Mouse (Mus musculus) A20 (cell line): Measurements from ENCODE around the gene Fermt1.

Experiments used
- DNase-seq: peaks from one replicate; pipeline ENCODE4 v3.0.0-alpha.2; 2011; ENCODE audit warnings: low read depth, low spot score

The Fermt1 gene

DNA sequence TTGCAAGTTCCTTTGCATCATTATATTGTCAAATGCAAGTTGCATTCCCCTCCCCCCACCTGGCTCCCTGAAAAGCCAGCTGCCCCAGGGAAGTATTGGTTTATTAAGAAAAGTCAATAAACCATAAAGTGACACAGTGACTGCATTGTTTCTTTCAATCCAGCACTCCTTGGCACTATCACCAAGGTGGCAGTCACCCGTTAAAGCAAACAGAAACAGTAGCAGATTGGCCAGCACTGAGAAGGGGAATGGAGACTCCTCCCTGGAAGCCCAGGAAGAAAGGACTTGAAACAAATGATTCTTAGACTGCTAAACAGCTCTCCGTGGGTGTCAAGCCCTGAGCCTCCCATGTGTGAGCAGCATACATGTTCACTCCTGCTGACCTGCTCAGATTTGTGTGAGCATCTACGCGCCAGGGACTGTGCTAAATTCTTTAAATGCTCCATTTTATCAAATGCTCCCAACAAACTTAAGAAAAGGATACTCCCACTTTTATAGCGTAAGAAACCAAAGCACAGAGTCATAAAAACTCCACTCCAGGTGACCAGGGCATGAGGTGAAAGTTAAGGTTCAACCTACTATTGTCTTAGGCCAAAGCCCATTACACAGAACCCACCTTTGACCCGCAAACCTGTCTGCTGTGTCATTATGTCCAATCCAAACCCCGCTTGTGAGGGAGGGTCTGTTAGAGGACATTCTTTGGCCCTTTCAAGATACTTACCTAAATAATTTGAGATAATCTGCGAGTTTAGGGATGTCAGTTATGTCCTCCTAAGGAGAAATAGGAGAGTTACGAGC is 23.4 kb downstream of the Fermt1 start:
- no peak for DNase-seq

DNA sequence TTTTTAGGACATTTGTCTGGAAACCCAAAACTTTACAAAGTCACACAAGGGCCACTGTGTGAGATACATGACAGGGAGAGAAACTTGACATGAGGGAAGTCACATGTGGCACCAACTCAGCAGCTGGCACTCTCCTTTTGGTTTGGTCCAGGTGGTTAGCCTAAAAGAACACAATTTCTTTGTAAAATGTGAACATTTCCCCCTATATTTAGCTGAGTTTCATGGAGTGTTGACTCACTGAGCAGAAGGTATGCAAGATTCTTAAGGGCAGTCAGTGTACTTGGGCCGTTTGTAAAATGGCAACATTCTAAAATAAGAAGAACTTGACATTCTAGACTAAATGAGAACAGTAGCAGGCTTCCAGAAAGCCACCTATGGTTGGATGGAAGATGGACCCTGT is 30.9 kb downstream of the Fermt1 start:
- no peak for DNase-seq

DNA sequence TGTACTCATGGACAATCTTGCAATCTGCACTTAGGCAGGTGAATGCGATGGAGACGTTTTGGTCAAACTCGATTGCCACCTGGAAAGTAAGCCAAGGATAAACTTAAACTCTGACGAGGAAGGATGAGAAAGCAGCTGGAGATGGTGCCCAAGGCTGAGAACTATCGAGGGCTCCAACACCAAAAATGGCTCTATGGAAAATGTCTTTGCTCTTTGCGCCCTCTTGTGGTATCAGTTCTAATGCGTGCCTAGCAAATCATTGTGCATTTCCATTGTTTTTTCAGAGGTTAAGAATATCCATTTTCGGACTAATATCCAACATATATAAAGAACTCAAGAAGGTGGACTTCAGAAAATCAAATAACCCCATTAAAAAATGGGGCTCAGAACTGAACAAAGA is 38.9 kb downstream of the Fermt1 start:
- peak; percentile 51 for DNase-seq

DNA sequence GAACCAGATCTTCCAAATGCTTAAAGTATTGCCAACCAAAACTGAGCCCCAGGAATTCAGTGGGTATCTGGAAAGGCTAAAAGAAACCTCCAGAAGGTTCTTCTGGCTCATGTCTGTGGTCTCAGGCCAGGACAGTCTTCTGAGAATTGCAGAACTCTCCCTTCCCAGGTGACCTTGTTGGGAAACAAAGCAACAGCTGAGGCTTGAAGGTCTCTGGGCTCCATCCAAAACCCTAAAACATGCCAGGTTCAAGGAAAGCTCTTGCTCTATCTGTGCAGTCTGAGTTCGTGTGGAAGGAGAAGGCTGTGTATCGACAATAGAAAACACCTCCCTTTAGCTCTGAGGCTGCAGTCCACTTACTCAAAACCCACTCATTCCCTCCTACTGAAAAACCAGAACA is 40.7 kb downstream of the Fermt1 start:
- no peak for DNase-seq

DNA sequence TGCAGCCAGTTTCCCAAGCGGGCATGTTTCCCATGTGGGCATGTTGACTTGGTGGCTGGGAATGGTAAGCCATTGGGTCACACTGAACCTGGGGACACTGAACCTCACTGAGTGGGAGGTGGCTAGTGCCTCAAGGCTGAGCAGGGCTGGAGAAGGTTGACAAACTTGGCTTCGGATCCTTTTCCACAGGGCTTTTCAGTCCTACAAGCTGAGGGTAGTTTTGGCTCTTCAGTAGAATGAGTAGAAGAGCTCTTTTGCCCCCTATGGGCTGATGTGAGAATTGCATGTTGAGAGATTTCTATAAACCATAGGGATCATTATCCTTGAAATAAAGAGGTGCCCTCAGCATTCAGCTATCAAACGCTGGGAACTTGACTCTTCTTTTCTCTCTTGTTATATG is 42.2 kb downstream of the Fermt1 start:
- peak; percentile 53 for DNase-seq

DNA sequence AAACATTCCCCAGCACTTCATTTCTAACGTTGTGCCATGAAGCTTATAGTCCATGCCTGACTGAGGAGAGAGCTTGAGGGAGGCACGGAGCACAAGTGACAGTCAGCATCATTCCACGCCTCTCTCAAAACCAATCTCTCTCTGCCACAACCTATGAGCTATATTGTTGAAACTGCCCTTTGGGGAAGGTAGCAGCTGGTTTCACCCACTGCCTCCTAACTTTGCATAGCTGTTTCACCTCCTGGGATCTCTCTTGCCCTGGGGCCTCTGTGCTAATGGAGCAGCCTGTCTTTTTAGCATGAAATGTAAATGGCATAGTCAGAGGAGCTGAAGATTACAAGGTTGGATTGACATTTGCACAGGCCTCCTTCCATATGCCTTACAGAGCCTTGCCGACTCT is 43.6 kb downstream of the Fermt1 start:
- no peak for DNase-seq

DNA sequence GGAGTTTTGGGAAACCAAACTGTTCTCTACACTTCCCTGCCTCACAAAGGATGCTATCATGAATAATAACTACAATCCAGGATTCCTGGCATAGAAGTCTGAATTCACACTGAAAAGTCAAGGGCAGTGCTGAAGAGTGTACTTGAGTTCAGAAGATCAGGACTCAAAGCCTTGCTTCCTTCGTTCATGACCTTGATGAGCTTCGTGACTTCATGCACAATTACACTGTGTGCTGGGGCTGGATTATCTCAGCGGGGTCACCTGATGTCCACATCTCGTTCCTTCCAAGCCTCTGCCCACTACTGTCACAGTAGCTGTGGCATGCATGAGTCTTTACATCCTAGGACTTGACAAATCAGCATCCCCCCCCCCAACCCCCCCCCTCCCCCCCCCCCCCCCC is 44.1 kb downstream of the Fermt1 start:
- no peak for DNase-seq

DNA sequence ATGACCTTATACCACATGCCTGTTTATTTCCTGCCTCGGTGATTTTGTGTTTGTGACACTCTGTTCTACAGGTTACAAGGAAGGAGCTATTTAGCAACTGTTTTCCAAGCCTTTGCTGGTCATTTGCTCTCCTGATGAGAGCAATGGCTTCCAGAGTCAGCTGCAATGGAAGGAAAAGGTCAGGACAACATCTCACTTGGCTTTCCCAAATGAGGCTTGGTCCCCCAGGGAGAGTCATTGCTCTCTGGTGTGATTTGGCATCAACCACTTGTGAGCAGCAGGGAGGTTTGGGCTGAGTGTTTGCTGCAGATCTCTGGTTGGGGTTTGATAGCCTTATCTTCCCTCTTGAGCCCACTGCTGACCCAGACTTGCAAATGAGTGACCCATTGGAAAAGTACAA is 45.1 kb downstream of the Fermt1 start:
- DNase-seq = no peak

DNA sequence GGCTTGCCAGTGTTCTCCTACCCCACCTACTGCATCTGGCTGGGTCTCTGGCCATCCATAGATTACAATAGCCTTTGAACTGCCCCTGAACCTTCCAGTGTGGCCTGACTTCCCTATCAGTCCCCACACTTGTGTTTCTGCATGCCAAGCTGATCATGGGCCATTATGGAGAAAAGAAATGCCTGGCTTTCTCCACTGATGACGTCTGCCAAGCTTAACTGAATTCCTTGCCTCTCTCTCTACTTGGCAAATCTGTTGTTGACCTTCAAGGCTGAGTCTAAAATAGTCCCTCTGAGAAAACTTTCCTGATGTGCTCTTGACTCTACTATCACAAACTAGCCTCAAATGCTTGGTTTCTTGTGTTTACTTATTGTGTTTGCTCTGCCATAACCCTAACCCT is 47.5 kb downstream of the Fermt1 start:
- no peak for DNase-seq

DNA sequence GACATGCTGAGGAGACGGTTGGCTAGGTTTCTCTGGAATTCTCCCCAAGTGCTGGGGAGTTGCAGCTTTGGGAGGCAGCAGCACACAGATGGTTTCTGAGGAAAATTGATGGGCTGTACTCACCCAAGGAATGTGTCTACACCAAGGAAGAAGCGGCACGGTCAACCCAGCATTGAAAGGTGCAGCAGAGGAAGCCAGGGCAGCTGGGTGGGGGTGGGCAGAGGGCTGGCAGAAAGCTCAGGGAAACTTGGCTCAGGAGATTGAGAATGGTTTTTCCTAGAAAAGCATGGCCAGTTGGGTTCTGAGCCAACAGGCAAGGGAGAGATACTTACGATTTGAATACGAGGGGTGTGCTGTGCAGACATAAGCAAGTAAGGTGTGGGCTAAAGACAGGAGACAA is 51.9 kb downstream of the Fermt1 start:
- DNase-seq = no peak

DNA sequence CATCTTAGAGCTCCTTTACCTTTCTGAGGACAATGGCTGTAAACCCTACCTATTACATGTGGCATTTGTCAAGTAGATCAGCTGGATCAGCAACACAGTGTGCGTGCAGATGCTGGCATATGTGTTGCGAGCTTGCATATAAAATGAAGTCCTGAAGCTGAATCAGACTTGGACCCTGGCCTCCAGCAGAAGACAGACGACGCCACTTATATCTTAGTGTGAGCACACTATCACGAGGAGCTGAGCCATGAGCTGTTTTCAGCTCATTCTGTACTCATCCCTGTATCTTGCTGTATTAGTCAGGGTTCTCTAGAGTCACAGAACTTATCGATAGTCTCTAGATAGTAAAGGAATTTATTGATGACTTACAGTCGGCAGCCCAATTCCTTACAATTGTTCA is 60.4 kb downstream of the Fermt1 start:
- DNase-seq = no peak

DNA sequence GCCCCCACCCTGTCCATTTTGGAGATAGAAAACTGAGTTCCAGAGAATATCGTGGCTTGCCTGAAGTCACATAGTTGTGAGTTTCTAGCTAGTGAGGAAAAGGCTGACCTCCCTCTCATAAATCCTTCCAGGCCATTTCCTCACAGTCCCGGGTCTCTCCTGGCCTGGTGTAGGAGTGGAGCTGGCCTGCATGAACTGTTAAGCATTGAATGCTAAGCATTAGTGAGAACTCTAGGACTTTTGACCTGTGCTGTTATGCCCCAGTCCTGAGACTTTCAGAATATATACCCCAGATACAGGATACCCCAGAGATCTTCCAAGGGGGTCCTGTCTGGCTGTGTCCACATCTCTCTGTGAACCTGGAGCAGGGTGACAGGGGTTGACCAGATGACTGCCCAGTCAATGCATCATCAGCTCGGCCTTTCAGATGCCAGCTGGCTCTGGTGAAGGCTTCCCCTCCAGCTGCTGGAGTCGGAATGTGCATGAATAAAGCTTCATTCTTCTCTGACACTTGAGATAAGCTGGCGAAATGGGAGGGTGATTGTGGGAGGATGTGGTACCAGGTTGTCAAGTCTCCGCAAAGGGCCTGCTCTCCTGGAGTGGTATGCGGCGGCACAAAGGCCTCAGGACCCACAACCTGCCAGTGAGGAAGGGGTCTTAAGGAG is 61.3 kb downstream of the Fermt1 start:
- DNase-seq = no peak

DNA sequence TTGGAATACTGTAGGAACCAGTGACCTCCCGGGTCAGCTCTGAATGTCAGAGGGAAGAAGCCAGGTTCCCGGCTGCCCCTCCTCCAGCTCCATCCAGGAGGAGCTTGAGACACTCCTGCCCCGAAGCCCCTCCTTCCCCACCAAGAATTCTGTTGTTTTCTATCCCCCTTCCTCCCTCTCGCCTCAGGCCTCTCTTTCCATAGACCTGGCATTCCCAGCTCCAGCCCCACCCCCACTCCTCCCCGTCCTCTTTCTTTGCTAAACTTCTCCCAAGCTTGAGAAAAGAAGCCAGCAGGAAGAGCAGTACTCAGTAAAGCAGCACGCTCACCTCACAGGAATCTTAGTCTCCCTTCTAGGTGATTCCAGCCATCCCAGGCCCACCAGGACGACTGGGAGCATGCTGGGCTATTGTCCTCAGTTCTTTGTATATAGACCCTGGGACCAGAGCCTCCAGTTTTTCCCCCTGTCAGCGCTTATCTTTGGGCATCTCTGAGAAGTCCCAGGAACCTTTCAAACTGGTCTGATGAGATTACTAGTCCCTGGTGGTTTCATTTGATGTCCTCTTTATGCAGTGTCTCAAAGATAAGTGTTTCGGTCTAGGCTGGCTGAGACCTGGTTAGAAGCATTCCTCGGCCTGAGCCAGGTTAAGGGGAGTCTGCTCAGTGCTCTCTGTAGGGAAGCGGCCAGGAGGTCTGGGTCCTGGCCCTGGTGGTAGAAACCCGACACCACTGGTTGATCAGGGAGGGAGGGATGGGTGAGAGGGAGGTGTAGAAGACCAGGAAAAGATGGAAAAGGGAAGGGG is 64.7 kb downstream of the Fermt1 start, which contains the start of gene Lrrn4:
TSS of gene Lrrn4 (minus strand) at position 48 of the 802 bp plus-strand sequence.
- no peak for DNase-seq

DNA sequence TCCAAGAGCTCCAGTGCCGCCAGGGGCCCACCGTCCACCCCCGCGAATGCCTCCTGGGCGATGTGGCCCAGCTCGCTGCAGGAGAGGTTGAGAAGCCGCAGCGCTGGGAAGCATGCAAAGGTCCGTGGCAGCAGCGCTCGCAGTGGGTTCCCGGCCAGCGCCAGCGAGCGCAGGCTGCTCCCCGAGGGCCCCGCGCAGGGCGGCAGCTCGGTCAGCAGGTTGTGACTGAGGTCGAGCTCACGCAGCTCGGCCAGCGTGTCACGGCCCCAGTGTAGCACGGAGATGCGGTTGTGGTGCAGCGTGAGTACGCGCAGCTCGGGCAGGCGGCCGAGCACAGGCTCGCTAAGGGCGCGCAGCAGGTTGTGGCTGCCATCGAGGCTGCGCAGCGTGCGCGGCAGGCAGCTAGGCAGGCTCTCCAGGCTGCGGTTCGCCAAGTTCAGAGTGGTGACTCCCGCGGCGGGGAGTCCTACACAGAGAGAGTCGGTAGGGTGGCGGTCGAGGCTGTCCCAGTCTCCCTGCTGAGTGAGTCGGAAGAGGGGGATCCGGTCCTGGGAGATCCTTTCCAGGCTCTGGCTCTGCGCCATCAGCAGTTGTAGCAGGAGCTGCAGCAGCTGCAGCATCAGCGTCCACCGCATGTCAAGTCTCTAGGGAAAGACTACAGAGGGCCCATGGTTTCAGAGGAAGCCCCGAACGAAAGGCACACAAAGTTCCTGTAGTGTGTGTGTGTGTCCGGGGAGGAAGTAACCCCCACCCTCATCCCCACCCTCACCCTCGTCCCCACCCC is 66.3 kb downstream of the Fermt1 start:
- DNase-seq = no peak

DNA sequence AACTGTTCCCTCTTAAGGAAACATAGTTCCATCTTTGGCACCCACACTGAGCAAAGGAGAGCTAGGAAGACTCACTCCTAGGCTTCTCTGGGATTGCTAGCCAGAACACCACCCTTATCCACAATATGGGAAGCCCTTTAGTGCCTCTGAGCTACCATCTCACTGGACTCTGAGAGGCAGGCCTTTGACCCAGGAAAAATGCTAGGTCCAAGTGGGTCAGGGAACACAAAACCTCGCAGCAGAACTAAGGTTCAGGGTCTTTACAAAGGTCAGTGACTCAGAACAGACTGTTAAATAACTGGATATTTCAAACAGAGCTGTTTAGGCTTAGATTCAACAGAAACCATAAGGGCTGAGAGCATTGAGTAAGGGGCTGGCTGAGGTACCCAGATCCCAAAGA is 68.7 kb downstream of the Fermt1 start:
- no peak for DNase-seq

DNA sequence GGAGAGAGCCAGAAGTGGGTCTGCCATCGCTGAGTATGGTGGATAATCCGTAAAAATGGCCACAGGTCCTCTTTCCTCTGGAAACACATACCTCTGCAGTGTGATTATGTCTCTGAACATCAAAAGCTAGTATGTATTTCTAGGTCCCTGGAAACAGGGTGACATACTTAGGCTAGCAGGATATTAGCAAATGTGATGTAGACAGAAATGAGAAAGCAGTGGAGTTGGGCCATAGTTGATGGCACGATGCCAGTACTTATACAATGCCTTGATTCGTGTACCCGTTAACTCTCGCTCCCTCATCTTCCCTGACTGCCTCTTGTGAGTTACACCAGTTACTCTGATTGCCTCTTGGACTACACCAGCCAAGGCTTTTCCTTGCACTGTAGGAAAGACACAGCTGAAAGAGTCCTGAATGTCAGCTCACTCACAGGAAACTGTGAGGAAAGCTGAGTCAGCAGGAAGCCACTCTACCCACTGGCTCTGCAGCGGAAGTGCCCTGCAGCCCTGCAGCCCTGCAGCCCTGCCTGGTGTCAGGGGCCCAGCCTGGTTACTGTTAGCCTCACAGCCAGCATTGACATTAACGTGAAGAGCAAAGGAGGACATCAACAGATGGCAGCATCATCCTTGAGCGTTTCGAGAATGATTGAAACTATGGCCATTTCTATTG is 71.9 kb downstream of the Fermt1 start:
- no peak for DNase-seq

DNA sequence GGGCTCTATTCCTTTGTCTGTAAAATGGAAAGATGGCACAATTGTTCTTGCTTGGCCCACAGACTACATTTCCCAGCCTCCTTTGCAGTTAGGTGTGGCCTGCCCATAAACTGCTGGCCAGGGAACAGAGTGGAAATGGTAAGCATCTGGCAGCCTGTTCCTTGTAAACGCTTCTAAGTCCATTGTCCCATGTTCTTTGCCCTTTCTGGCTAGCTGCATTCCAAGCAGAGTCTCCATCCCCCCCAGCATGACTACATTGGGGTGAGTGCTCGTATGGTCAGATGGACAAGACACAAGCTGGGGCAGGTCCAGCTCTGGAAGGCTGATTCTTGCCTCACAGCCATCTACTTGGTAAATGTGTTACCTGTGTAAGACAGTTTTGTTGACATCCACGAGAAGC is 74.0 kb downstream of the Fermt1 start:
- no peak for DNase-seq

DNA sequence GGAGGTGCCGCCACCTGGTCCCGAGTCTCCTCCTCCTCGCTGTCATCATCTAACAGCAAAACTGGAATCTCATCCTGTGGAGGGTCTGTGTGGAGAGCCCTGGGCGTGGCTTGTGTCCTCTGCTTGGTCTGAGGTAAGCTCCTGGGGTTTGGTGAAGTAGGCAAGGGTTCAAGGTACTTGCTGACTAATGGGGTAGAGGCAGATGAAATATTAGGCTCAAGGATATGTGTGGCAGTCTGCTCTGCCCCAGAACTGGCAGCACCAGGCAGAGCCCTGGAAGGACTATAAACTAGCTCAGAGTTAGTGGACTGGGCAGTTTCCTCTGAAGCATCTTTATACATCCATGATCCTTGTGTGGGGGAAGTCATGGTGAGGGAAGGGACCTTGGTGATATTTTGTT is 75.4 kb downstream of the Fermt1 start:
- no peak for DNase-seq

DNA sequence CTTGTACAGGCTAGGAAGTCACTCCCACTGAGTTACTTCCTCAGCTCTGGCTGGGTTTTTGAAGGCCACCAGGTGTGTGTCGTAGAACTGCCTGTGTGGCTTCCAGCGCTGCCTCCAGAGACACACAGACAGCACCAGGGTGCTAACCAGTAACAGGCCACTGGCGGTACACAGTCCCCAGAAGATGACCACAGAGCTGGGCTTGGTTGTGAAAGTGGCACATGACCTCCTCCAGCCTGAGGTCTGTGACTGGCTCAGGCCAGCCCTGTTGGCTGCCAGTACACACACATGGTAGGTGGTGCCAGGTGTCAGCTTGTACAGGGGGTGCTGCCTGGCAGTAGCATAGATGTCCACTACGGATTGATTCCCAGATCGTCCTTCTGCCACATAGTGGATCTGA is 76.0 kb downstream of the Fermt1 start:
- DNase-seq = no peak

DNA sequence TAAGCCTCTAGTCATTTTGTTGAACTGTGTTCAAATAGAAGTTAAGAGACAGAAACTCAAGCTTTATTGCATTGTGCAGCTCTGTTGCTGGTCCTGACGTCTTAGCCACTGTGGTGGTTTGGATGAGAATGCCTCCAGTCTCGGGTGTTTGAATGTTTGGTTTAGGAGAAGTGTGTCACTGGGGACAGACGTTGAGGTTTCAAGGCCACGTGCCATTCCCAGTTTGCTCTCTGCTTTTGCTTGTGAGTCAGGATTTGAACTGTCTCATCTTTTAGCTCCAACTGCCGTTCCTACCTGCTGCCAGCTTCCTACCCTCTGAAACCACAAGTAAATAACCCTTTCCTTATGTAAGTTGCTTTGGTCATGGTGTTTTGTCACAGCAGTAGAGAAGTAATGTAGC is 78.2 kb downstream of the Fermt1 start:
- no peak for DNase-seq

DNA sequence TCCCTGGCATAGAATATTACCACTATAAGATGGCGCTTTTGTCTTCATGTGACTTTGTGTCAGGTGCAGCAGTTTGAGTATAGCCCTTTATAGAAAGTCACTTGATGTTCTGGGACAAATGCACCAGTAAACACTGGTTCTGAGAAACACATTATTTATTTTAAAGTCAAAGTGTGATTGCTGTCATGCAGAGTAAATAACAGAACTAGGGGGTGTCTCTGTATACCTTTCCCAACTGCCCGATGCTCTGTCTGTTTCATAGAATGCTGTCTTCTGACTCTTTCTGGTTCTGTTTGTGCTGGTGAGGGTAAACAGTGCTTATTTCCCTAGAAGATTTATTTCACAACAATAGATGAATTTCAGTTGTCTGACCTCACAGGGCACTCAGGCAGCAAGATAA is 82.4 kb downstream of the Fermt1 start:
- no peak for DNase-seq
